Mouse (Mus musculus) left cerebral cortex, adult 18-20 months (tissue): ENCODE measurements around the gene Rimklb. TPM values are rescaled to one million over a fixed set of nuclear protein-coding genes. Genes with fewer than 3 reads are reported as not detected.

Experiments used
- DNase-seq, 2 experiments: peaks; one replicate each; pipeline ENCODE4 v3.0.0; 2021 to 2022; ENCODE audit warnings: low spot score in 2 of 2, mixed read lengths in 1 of 2
- total RNA-seq, 2 experiments: library from RNA; stranded (reverse); gene quantifications; 2 replicates each; pipeline ENCODE4 v1.2.3; 2021

The Rimklb gene
- total RNA-seq, 2 experiments from 2014 or later: 56.3 to 59.9 TPM

DNA sequence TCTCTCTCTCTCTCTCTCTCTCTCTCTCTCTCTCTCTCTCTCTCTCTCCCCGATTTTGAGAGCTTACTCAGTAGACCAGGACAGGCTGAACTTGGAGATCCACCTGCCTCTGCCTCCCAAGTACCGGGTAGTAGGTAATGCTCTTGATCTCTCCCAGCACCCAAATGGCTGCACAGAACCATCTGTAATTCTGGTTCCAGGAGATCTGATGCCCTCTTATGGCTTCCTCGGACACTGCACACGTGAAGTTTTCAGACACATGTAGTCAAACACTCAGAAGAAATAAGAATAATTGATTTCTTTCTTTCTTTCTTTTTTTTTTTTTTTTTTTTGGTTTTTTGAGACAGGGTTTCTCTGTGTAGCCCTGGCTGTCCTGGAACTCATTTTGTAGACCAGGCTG, 59.3 kb downstream of the Rimklb start:
- DNase-seq: no peak

DNA sequence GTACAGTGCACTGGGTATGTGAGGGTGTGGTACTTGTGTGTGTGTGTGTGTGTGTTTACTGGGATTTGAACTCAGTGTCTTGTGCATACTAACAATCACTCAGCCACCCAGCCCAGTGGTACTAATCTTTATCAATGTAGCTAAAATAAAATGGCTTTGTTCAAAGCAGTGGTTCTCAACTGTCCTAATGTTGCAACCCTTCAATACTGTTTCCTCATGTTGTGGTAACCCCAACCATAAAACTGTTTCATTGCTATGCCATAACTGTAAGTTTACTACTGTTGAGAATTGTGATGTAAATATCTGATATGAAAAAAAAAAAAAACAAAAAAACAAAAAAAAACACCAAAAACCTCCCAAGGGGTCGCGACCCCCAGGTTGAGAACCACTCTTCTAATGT, 63.3 kb downstream of the Rimklb start:
- DNase-seq: no peak

DNA sequence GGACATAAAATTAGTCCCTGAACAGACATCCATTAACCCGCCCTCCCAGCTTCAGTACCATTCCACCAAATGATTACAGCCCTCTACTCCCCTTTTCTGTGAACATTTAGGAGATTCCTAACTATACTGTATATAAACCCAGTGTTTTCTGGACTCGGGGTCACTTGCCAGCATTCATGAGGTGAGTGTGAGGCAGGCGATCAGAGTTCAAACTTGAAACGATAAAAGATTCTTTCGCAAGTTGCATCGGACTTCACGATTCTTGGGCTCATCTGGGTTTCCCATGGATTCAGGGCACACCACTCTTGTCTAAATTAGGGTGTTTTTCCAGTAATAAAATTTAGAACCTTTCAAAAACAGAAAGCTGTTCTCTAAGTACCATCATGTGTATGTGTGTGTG, 71.1 kb downstream of the Rimklb start:
- DNase-seq: no peak

DNA sequence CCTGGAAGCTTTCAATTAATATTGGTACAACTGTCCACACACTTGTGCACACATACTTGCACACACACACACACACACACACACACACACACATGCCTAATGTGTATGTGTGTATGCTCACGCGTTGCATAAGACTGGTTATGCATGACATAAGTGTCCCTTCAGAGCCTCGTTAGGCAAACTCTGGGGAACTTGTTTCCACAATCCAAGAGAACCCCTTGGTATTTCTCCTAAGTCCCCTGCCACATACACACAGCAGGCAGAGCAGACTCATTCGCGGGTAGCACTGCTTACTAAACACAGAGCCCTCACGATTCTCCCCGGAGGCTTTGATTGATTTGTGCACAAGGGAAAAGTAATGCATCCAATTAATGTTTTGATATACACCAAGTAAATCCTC, 81.5 kb downstream of the Rimklb start:
- DNase-seq: no peak

DNA sequence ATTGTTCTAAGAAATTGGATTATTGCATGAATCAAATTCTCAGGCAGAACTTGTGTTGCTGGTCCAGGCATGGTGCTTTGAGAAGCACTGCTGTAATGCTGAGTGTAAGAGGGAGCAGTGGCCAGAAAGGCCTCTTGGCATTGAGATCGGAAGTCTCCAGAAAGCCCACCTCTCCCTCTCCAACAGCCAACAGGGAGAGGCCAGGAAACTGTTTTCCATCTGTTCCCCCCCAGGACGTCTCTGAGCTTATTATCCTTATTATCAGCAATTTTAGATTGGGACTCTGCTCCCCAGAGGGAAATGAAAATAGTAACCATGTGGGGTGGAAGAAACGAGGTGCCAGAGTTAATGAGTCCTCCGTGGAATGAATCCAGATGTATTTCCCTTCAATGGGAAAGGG, 82.2 kb downstream of the Rimklb start:
- DNase-seq: no peak

DNA sequence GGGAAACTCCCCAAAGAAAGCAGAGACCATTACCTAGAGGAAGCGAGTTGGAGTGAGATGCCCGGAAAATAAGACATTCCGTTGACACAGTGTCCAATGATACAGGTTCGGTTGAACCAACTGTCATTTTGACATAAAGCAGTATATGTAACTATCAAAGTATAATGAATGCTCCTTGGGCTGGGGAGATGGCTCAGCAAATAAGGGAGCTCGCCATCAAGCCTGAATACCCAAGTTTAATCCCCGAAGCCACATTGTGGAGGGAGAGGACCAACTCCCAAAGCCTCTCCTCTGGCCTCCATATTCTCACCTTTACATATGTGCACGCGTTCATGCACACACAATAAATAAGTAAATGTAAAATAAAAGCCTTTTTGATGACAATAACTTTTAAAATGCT, 87.3 kb downstream of the Rimklb start:
- DNase-seq: no peak

DNA sequence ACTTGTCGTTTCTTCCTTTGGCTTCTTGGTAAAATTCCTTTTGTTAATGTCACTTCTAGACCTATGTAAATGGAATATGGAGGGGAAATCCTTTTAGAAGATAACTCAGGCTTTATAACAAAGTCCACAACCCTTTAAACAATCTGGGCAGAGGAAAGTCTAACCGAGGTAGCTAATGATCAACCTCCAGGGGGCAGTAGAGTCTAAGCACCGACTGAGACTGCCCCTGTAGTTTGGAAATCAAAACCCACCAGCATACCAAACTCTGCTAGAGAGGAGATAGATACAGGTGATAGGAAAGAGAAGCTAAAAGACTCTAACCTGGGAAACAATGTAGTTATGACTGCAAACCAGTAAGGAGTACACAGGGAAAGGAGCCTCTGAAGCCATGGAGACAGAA, 96.3 kb downstream of the Rimklb start:
- DNase-seq: peak; percentile 22 to 50

DNA sequence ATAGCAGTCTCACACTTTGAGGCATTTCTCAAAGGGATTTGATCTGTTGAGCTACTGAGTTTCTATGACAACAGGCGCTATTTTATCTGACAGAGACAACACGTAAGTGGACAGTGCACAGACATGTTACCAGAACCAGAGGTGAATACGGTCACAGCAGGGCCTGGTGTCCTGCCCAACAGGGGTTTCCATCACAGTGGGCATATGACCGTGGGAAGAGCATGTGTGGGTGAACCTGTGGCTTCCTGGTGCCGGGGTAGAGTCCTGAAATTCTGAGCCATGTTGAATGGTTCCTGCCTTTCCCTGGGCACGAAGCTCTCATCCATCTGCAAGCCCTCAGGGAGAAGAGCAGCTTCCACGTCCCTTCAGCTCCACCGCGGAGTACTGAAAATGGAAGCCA, 98.3 kb downstream of the Rimklb start:
- no peak for DNase-seq

Other genes with a start within 250 kb of the Rimklb start
- under 1 TPM in 1 of 2 experiments, not detected in 1; 0.23 TPM for gene Klrg1, start 215.9 kb downstream of the Rimklb start, total RNA-seq
- gene M6pr, start 190.0 kb downstream of the Rimklb start, total RNA-seq: 10 to 100 TPM; 72.9 to 79.3 TPM
- gene Phc1, start 158.2 kb downstream of the Rimklb start, total RNA-seq: 10 to 100 TPM; 58.2 to 62.3 TPM
- under 1 TPM; 0.40 to 0.96 TPM for gene Mfap5, start 7.1 kb upstream of the Rimklb start, total RNA-seq
- gene Aicda, start 55.0 kb upstream of the Rimklb start, total RNA-seq: not detected
- gene Apobec1, start 103.7 kb upstream of the Rimklb start, total RNA-seq: 1 to 10 TPM; 1.2 to 1.7 TPM
- not detected for gene Gdf3, start 111.3 kb upstream of the Rimklb start, total RNA-seq
- gene Dppa3, start 127.6 kb upstream of the Rimklb start, total RNA-seq: not detected
- not detected for gene Nanog, start 208.7 kb upstream of the Rimklb start, total RNA-seq